In genomic region chr10:7473197-7473889, GRCm38 (mm10) we compare ENCODE assay signal across 8 mouse cellular contexts. TPM values are rescaled to one million over a fixed set of nuclear protein-coding genes. Genes with fewer than 3 reads are reported as not detected.
DNase-seq lines count a peak whose midpoint lies in the region; ATAC-seq and TF ChIP-seq lines count a peak whose summit lies in the region.

Gene Ulbp1 (minus strand): TSS chr10:7473638.

- H3K4me2 ChIP-seq in hindbrain, embryonic 14.5 days (replicated peaks), result 0 out of 2 replicates have a peak within 1 kb of the TSS, but pooled peaks have one; percentile 15
- no peak within 1 kb of the TSS for H3K4me2 ChIP-seq in hindbrain, embryonic 11.5 days (replicated peaks; ENCODE audit: low read depth, low read length)
- peak within 1 kb of the TSS; percentile 52 for H3K4me2 ChIP-seq in intestine, postnatal 0 days (replicated peaks; ENCODE audit: low read depth)
- H3K4me2 ChIP-seq in lung, postnatal 0 days (replicated peaks; ENCODE audit: low read depth, low read length), result peak within 1 kb of the TSS; percentile 49

- no peak within 1 kb of the TSS for H3K27ac ChIP-seq in hindbrain, embryonic 14.5 days
- H3K27ac ChIP-seq in hindbrain, embryonic 11.5 days (ENCODE audit: low read depth, low read length), result no peak within 1 kb of the TSS
- no peak within 1 kb of the TSS for H3K27ac ChIP-seq in intestine, postnatal 0 days (ENCODE audit: low read depth, low read length)
- no peak within 1 kb of the TSS for H3K27ac ChIP-seq in lung, postnatal 0 days (ENCODE audit: low read length)

- no peak for ATAC-seq in hindbrain, embryonic 14.5 days (ENCODE audit: low FRiP score)
- ATAC-seq in hindbrain, embryonic 11.5 days (ENCODE audit: low FRiP score), result no peak
- ATAC-seq in intestine, postnatal 0 days, result peak; percentile 43; the same call in 1 of the 2 replicates
- peak; percentile 97 for ATAC-seq in lung, postnatal 0 days

- H3K27me3 ChIP-seq in hindbrain, embryonic 14.5 days (ENCODE audit: control insufficient read depth, insufficient read depth, low read length), result no peaks in the 10 kb centered on the region
- H3K27me3 ChIP-seq in hindbrain, embryonic 11.5 days (ENCODE audit: control insufficient read depth, insufficient read depth, low read length), result no peaks in the 10 kb centered on the region
- no peaks in the 10 kb centered on the region for H3K27me3 ChIP-seq in intestine, postnatal 0 days (replicated peaks; ENCODE audit: control insufficient read depth, insufficient read depth, low read length)
- no peaks in the 10 kb centered on the region for H3K27me3 ChIP-seq in lung, postnatal 0 days (replicated peaks; ENCODE audit: insufficient read depth, low read length)

- WGBS in hindbrain, embryonic 14.5 days, result 69% methylated on average over 13 of the region's 13 CpGs
- WGBS in hindbrain, embryonic 11.5 days, result 68% methylated on average over 13 of the region's 13 CpGs
- WGBS in intestine, postnatal 0 days, result 51% methylated on average over 13 of the region's 13 CpGs
- WGBS in lung, postnatal 0 days, result 31% methylated on average over 13 of the region's 13 CpGs

- no peak for TF ChIP-seq EP300 in lung, postnatal 0 days (IDR thresholded peaks at IDR 0.05)

- DNase-seq in hindbrain, embryonic 14.5 days (ENCODE audit: low spot score), result no peak
- DNase-seq in hindbrain, embryonic 11.5 days (ENCODE audit: low spot score), result no peak
- peak; percentile 80 for DNase-seq in adrenal gland, adult 8-10 months
- peak; percentile 17 to 19 for DNase-seq in gastrocnemius, adult 8-10 months (ENCODE audit: low spot score in 2 of 2)
- DNase-seq in lung, postnatal 0 days (ENCODE audit: low spot score), result peak; percentile 81
- peak; percentile 67 to 77 for DNase-seq in spleen, postnatal 4 days (ENCODE audit: low spot score in 2 of 2)
- no peak for DNase-seq in adipocyte (ENCODE audit: low spot score)

- no peaks in the 10 kb centered on the region for H3K36me3 ChIP-seq in hindbrain, embryonic 14.5 days (replicated peaks; ENCODE audit: control insufficient read depth, insufficient read depth)
- H3K36me3 ChIP-seq in hindbrain, embryonic 11.5 days (ENCODE audit: control insufficient read depth, insufficient read depth, low read length), result no peaks in the 10 kb centered on the region
- H3K36me3 ChIP-seq in intestine, postnatal 0 days (ENCODE audit: control insufficient read depth, insufficient read depth), result no peaks in the 10 kb centered on the region
- H3K36me3 ChIP-seq in lung, postnatal 0 days (ENCODE audit: insufficient read depth, low read length), result no peaks in the 10 kb centered on the region

- TF ChIP-seq CTCF in intestine, postnatal 0 days (IDR thresholded peaks at IDR 0.05; ENCODE audit: low read depth), result no peak
- TF ChIP-seq CTCF in lung, postnatal 0 days (IDR thresholded peaks at IDR 0.05), result no peak

- H3K4me1 ChIP-seq in hindbrain, embryonic 14.5 days (replicated peaks; ENCODE audit: control insufficient read depth, insufficient read depth, low read length), result no peaks in the 10 kb centered on the region
- no peaks in the 10 kb centered on the region for H3K4me1 ChIP-seq in hindbrain, embryonic 11.5 days (replicated peaks; ENCODE audit: control insufficient read depth, insufficient read depth, low read length)
- no peaks in the 10 kb centered on the region for H3K4me1 ChIP-seq in intestine, postnatal 0 days (replicated peaks; ENCODE audit: control insufficient read depth, insufficient read depth, low read length)
- no peaks in the 10 kb centered on the region for H3K4me1 ChIP-seq in lung, postnatal 0 days (ENCODE audit: insufficient read depth, low read depth, low read length)

- H3K9me3 ChIP-seq in hindbrain, embryonic 14.5 days (ENCODE audit: control insufficient read depth, low read length), result 0 out of 2 replicates have a peak, but pooled peaks cover 2% of the 10 kb centered on the region
- H3K9me3 ChIP-seq in hindbrain, embryonic 11.5 days (ENCODE audit: control insufficient read depth, low read length), result no peaks in the 10 kb centered on the region
- H3K9me3 ChIP-seq in intestine, postnatal 0 days (ENCODE audit: control insufficient read depth), result no peaks in the 10 kb centered on the region
- H3K9me3 ChIP-seq in lung, postnatal 0 days (ENCODE audit: low read length), result no peaks in the 10 kb centered on the region

- H3K4me3 ChIP-seq in hindbrain, embryonic 14.5 days (replicated peaks; ENCODE audit: low read length), result no peak within 1 kb of the TSS
- no peak within 1 kb of the TSS for H3K4me3 ChIP-seq in hindbrain, embryonic 11.5 days (ENCODE audit: low read depth, low read length)
- peak within 1 kb of the TSS; percentile 28 for H3K4me3 ChIP-seq in intestine, postnatal 0 days (ENCODE audit: low read depth, low read length)
- peak within 1 kb of the TSS; percentile 29 for H3K4me3 ChIP-seq in lung, postnatal 0 days (ENCODE audit: low read depth, low read length)

- no peak within 1 kb of the TSS for H3K9ac ChIP-seq in hindbrain, embryonic 14.5 days
- H3K9ac ChIP-seq in hindbrain, embryonic 11.5 days (ENCODE audit: low read depth, low read length), result no peak within 1 kb of the TSS
- H3K9ac ChIP-seq in intestine, postnatal 0 days (ENCODE audit: low read depth, low read length), result no peak within 1 kb of the TSS
- H3K9ac ChIP-seq in lung, postnatal 0 days (replicated peaks; ENCODE audit: low read depth), result no peak within 1 kb of the TSS

RNA-seq across cellular contexts. Expression of gene Ulbp1, which starts in this region (rescaled TPM):
- 0.70 and 1.2 TPM in 2 replicates for polyA plus RNA-seq in hindbrain, embryonic 14.5 days (2014; fragmentation: Nextera tagmentation; extraction: Ambion mirVana)
- polyA plus RNA-seq in hindbrain, embryonic 11.5 days (2014; fragmentation: Nextera tagmentation; extraction: Ambion mirVana), result 0.99 and 1.2 TPM in 2 replicates
- 1 to 10 TPM; 4.7 to 7.1 (median 6.9) TPM for total RNA-seq in adrenal gland, adult 8-10 months (2022)
- total RNA-seq in gastrocnemius, adult 8-10 months (2022), result under 1 TPM in 3 of 4 experiments, not detected in 1; 0.05 to 0.13 (median 0.12) TPM
- polyA plus RNA-seq in intestine, postnatal 0 days (2015; fragmentation: Nextera tagmentation; extraction: Ambion mirVana), result 1.6 and 1.9 TPM in 2 replicates
- 2.0 TPM in 2 replicates for polyA plus RNA-seq in lung, postnatal 0 days (2015; fragmentation: Nextera tagmentation; extraction: Ambion mirVana)

Comparison
In these comparisons a context has a peak if more than half of its experiments do, and no peak if none do; other contexts are left out.
1. RNA of gene Ulbp1 (total RNA-seq): 4.7 to 7.1 TPM in adrenal gland, adult 8-10 months; 0.05 to 0.13 TPM in gastrocnemius, adult 8-10 months; every median in the first group is over 4 times any median in the second.
2. Peak in DNase-seq in gastrocnemius, adult 8-10 months; RNA of the gene not detected or under 1 TPM.
3. ATAC-seq: peak in intestine, postnatal 0 days (single experiment) and lung, postnatal 0 days (single experiment); none in hindbrain, embryonic 14.5 days (single experiment) and hindbrain, embryonic 11.5 days (single experiment).
4. DNase-seq: peak in adrenal gland, adult 8-10 months (single experiment), lung, postnatal 0 days (single experiment) and spleen, postnatal 4 days (2 of 2); none in hindbrain, embryonic 14.5 days (single experiment), hindbrain, embryonic 11.5 days (single experiment) and adipocyte (single experiment).
5. H3K4me3 ChIP-seq: peak in intestine, postnatal 0 days (single experiment) and lung, postnatal 0 days (single experiment); none in hindbrain, embryonic 14.5 days (single experiment) and hindbrain, embryonic 11.5 days (single experiment).